Mouse (Mus musculus) stomach, embryonic 16.5 days (tissue): ENCODE measurements at regions not wholly inside any gene's neighbourhood (a gene's known extent, or its start where the extent isn't known, plus 50 kb on each side); places are given as distances from the start of the nearest gene placed in this dataset.

Experiments
- ATAC-seq: fragments of 200-750 bp; cut with Nextera tagmentation; 2 replicates; pipeline ENCODE4 v1.8.0; 2017; ENCODE audit warnings: moderate number of reproducible peaks, moderate TSS enrichment; ENCODE audit not compliant: insufficient read depth, low FRiP score
- H3K27ac ChIP-seq: fragments of 300-500 bp; sonication (generic); 2 replicates; pipeline ENCODE4 v1.5.1; 2014; ENCODE audit warnings: low read length
- H3K27me3 ChIP-seq: fragments of 300-500 bp; sonication (generic); 2 replicates; pipeline ENCODE4 v1.6.1; 2014; ENCODE audit warnings: low read length, control low read depth, mixed read lengths; ENCODE audit not compliant: control insufficient read depth, insufficient read depth
- H3K36me3 ChIP-seq: fragments of 300-500 bp; sonication (generic); 2 replicates; pipeline ENCODE4 v1.6.1; 2014; ENCODE audit warnings: low read length; ENCODE audit not compliant: control insufficient read depth, insufficient read depth
- H3K4me1 ChIP-seq: fragments of 300-500 bp; sonication (generic); 2 replicates; pipeline ENCODE4 v1.6.1; 2014; ENCODE audit warnings: low read length, control low read depth, mixed read lengths; ENCODE audit not compliant: control insufficient read depth, insufficient read depth
- H3K4me2 ChIP-seq: fragments of 300-500 bp; sonication (generic); 2 replicates; pipeline ENCODE4 v1.6.1; 2014; ENCODE audit warnings: low read depth, low read length, mixed read lengths
- H3K4me3 ChIP-seq: fragments of 300-500 bp; sonication (generic); replicated peaks from 2 replicates; pipeline ENCODE4 v1.5.1; 2014; ENCODE audit warnings: mild to moderate bottlenecking, low read length
- H3K9ac ChIP-seq: fragments of 300-500 bp; sonication (generic); 2 replicates; pipeline ENCODE4 v1.6.1; 2014; ENCODE audit warnings: low read length
- H3K9me3 ChIP-seq: fragments of 300-500 bp; sonication (generic); replicated peaks from 2 replicates; pipeline ENCODE4 v1.6.1; 2016; ENCODE audit warnings: low read length, control low read depth; ENCODE audit not compliant: control insufficient read depth
- WGBS: fragments of 180-500 bp; shearing (Covaris S2); extraction: QIAGEN DNeasy Blood & Tissue Kit; methylation state at CpG from one replicate; pipeline ENCODE4 v1.1.7; 2014; 5-methylcytosine and 5-hydroxymethylcytosine counted together

DNA sequence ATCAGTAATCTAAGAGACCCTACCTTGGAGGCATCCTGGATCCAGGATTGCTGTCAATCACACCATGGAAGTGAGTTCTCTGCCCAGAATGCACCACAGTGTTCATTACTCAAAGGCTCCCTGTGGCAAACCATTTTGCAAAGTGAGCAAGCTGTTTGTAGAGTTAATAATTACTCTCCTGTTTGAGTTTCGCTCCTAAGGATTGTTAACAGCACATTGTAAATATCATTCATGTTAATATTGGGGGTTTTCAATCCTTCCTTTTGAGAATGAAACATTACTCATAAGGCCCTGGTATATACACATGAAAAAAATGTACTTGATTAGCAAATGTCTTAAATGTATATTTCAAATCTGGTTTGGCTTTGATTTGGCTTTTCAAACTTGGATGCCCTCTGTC is 58.1 kb upstream of the Clstn2 start:
- Histone ChIP-seq H3K9ac (no peak overlapping the region), H3K4me3 (no peak overlapping the region), H3K4me2 (no peak overlapping the region), H3K4me1 (no peaks in the 10 kb centered on the region), H3K9me3 (no peaks in the 10 kb centered on the region), H3K27me3 (no peaks in the 10 kb centered on the region), H3K36me3 (no peaks in the 10 kb centered on the region), H3K27ac (no peak overlapping the region)
- WGBS, result 60% methylated on average over 1 of the region's 1 CpGs
- ATAC-seq, result peak; percentile 59; the same call in 1 of the 2 replicates

GRCm38 (mm10) chr9:98095064-98095790 is 62.2 kb upstream of the Clstn2 start:
- no peak overlapping the region for H3K4me3 ChIP-seq
- no peak overlapping the region for H3K4me2 ChIP-seq
- no peak overlapping the region for H3K9ac ChIP-seq
- H3K27ac ChIP-seq, result no peak overlapping the region
- H3K36me3 ChIP-seq, result no peaks in the 10 kb centered on the region
- no peaks in the 10 kb centered on the region for H3K9me3 ChIP-seq
- ATAC-seq, result no peak
- no peaks in the 10 kb centered on the region for H3K27me3 ChIP-seq
- 75% methylated on average over 10 of the region's 10 CpGs for WGBS
- H3K4me1 ChIP-seq, result no peaks in the 10 kb centered on the region

- WGBS, result 56% methylated on average over 6 of the region's 6 CpGs
- no peaks in the 10 kb centered on the region for H3K4me1 ChIP-seq
- no peaks in the 10 kb centered on the region for H3K27me3 ChIP-seq
- H3K4me2 ChIP-seq, result no peak overlapping the region
- H3K9ac ChIP-seq, result no peak overlapping the region
- no peak overlapping the region for H3K27ac ChIP-seq
- H3K4me3 ChIP-seq, result no peak overlapping the region
- H3K36me3 ChIP-seq, result no peaks in the 10 kb centered on the region
- ATAC-seq, result no peak
- no peaks in the 10 kb centered on the region for H3K9me3 ChIP-seq
Observed at GRCm38 (mm10) chr9:98123390-98123789, 90.4 kb upstream of the Clstn2 start.

- no peaks in the 10 kb centered on the region for H3K27me3 ChIP-seq
- no peak overlapping the region for H3K27ac ChIP-seq
- no peak overlapping the region for H3K4me3 ChIP-seq
- H3K9me3 ChIP-seq, result no peaks in the 10 kb centered on the region
- no peaks in the 10 kb centered on the region for H3K4me1 ChIP-seq
- H3K4me2 ChIP-seq, result no peak overlapping the region
- WGBS, result 78% methylated on average over 4 of the region's 4 CpGs
- ATAC-seq, result no peak
- no peak overlapping the region for H3K9ac ChIP-seq
- H3K36me3 ChIP-seq, result no peaks in the 10 kb centered on the region
Observed at GRCm38 (mm10) chr9:98129596-98129995, 96.6 kb upstream of the Clstn2 start.

GRCm38 (mm10) chr9:98130849-98131248 is 97.9 kb upstream of the Clstn2 start:
- no peak for ATAC-seq
- 79% methylated on average over 5 of the region's 5 CpGs for WGBS
- H3K4me3 ChIP-seq, result no peak overlapping the region
- H3K4me2 ChIP-seq, result no peak overlapping the region
- H3K4me1 ChIP-seq, result no peaks in the 10 kb centered on the region
- H3K9me3 ChIP-seq, result no peaks in the 10 kb centered on the region
- no peaks in the 10 kb centered on the region for H3K27me3 ChIP-seq
- H3K27ac ChIP-seq, result no peak overlapping the region
- H3K9ac ChIP-seq, result no peak overlapping the region
- no peaks in the 10 kb centered on the region for H3K36me3 ChIP-seq

DNA sequence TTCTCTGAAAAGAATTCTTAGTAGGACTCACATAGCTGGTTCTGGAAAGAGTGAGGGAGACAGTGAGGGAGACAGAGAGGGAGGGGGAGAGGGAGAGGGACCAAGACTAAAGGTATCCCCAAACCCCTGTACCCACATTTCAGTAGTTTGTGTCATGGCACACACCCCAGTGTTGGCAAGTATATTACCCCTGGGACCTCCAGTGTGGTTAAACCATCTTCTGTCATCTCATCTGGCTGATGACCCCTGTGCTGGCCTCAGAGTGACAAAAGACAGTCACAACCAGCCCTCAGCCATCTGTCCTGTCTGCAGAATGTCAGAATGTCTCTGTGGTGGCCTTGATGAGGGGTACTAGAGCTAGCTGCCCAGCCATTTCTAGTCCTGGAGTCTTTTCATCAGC is 107.6 kb upstream of the Clstn2 start:
- H3K4me2 ChIP-seq, result no peak overlapping the region
- H3K9me3 ChIP-seq, result no peaks in the 10 kb centered on the region
- no peak overlapping the region for H3K9ac ChIP-seq
- H3K4me1 ChIP-seq, result no peaks in the 10 kb centered on the region
- H3K27me3 ChIP-seq, result no peaks in the 10 kb centered on the region
- ATAC-seq, result no peak
- H3K36me3 ChIP-seq, result no peaks in the 10 kb centered on the region
- no peak overlapping the region for H3K4me3 ChIP-seq
- H3K27ac ChIP-seq, result no peak overlapping the region

DNA sequence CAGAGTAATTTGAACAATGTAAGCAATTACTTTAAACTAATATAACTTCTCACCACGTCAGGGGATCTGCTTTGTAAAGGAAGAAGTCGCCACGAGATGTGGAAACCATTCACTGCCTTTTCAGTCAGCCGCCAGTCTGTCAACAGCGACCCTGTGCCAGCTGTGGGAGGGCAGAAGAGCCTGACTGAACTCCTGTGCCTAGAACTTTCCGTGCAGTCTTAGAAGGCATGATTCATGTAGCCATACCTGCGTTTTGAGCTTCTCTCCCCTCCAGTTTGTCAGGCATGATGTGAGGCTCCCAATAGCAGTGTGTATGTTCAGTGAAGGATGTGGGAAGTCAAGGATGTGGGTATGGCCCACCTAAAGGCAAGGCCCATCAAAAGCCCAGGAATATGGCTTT is 109.1 kb upstream of the Clstn2 start:
- no peak for ATAC-seq
- H3K9ac ChIP-seq, result no peak overlapping the region
- H3K9me3 ChIP-seq, result no peaks in the 10 kb centered on the region
- no peaks in the 10 kb centered on the region for H3K36me3 ChIP-seq
- H3K4me1 ChIP-seq, result no peaks in the 10 kb centered on the region
- no peak overlapping the region for H3K4me2 ChIP-seq
- no peaks in the 10 kb centered on the region for H3K27me3 ChIP-seq
- 69% methylated on average over 7 of the region's 7 CpGs for WGBS
- no peak overlapping the region for H3K27ac ChIP-seq
- H3K4me3 ChIP-seq, result no peak overlapping the region

GRCm38 (mm10) chr9:98146901-98147300 is 113.9 kb upstream of the Clstn2 start:
- Histone ChIP-seq H3K4me1 (no peaks in the 10 kb centered on the region), H3K27me3 (no peaks in the 10 kb centered on the region), H3K9me3 (no peaks in the 10 kb centered on the region), H3K4me3 (no peak overlapping the region), H3K36me3 (no peaks in the 10 kb centered on the region), H3K27ac (no peak overlapping the region), H3K9ac (no peak overlapping the region), H3K4me2 (no peak overlapping the region)
- ATAC-seq, result no peak
- 74% methylated on average over 5 of the region's 5 CpGs for WGBS

DNA sequence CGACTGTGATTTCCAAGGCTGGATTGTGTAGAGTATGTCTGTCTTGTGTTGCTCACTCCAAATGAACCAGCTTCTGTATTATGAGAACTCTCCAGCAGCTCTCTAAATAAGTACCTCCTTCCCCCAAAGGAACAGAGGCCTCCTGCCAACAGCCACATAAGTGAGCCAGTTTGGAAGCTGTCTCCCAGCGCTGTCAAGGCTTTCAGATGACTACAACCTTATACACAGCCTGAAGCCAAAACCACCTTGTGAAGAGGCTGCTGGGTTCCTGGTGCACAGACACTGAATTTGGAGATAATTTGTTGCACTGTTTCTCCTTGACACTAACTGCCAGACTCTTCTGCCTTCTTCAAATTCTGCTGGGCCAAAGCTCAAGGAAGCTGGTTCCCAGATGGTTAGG is 125.4 kb upstream of the Clstn2 start:
- WGBS, result 78% methylated on average over 2 of the region's 2 CpGs
- H3K4me2 ChIP-seq, result no peak overlapping the region
- no peak for ATAC-seq
- H3K4me1 ChIP-seq, result no peaks in the 10 kb centered on the region
- no peak overlapping the region for H3K9ac ChIP-seq
- H3K36me3 ChIP-seq, result no peaks in the 10 kb centered on the region
- no peaks in the 10 kb centered on the region for H3K27me3 ChIP-seq
- H3K4me3 ChIP-seq, result no peak overlapping the region
- no peaks in the 10 kb centered on the region for H3K9me3 ChIP-seq
- H3K27ac ChIP-seq, result no peak overlapping the region
